Mouse (Mus musculus) CH12.LX (cell line): ENCODE results near the gene Olfr1054. TPM values are rescaled to one million over a fixed set of nuclear protein-coding genes. Genes with fewer than 3 reads are reported as not detected.

Source experiments
- DNase-seq: peaks from one replicate; pipeline ENCODE4 v3.0.0-alpha.2; 2013; ENCODE audit errors: extremely low read depth
- H3K27ac ChIP-seq: 2 replicates; pipeline ENCODE4 v1.5.1; 2012; ENCODE audit warnings: low read depth, mild to moderate bottlenecking, control low read depth, moderate library complexity; ENCODE audit not compliant: insufficient read depth
- H3K27me3 ChIP-seq: replicated peaks from 2 replicates; pipeline ENCODE3; 2012; ENCODE audit warnings: inconsistent platforms
- H3K36me3 ChIP-seq, 2 experiments: replicated peaks in 1 of 2; 2 replicates each; pipeline versions ENCODE3 to v1.6.1; 2012; ENCODE audit warnings: inconsistent platforms in 1 of 2, low read length in 1 of 2, mild to moderate bottlenecking in 1 of 2, mixed read lengths in 1 of 2, moderate library complexity in 1 of 2; ENCODE audit not compliant: control insufficient read depth in 1 of 2, insufficient read depth in 1 of 2
- H3K4me1 ChIP-seq, 2 experiments: 2 replicates each; pipeline ENCODE4 v1.6.1; 2012; ENCODE audit warnings: inconsistent platforms in 1 of 2, moderate library complexity in 1 of 2; ENCODE audit not compliant: insufficient read depth in 2 of 2, control insufficient read depth in 1 of 2
- H3K4me2 ChIP-seq: 2 replicates; pipeline ENCODE4 v1.6.1; 2012; ENCODE audit warnings: low read depth, mild to moderate bottlenecking, control low read depth; ENCODE audit not compliant: poor library complexity, insufficient read depth, severe bottlenecking
- H3K4me3 ChIP-seq, 3 experiments: fragments of 150-350 bp in 1 of 3; sonication (generic) in 1 of 3; replicated peaks in 1 of 3; 2 replicates each; pipeline versions ENCODE3 to v1.5.1; 2011 to 2012; ENCODE audit warnings: low read depth in 2 of 3, low read length in 2 of 3, mild to moderate bottlenecking in 2 of 3, moderate library complexity in 2 of 3, control low read depth in 1 of 3, improper control_type of control experiment in 1 of 3, inconsistent platforms in 1 of 3, mixed read lengths in 1 of 3; ENCODE audit not compliant: poor library complexity in 1 of 3
- H3K79me2 ChIP-seq: replicated peaks from 2 replicates; pipeline ENCODE4 v1.6.1; 2012; ENCODE audit warnings: mild to moderate bottlenecking, moderate library complexity; ENCODE audit not compliant: control insufficient read depth, poor library complexity, insufficient read depth, severe bottlenecking; ENCODE audit errors: extremely low read depth
- H3K9ac ChIP-seq: 2 replicates; pipeline ENCODE4 v1.6.1; 2012; ENCODE audit warnings: low read depth, mild to moderate bottlenecking, control low read depth, moderate library complexity; ENCODE audit not compliant: insufficient read depth
- H3K9me3 ChIP-seq: replicated peaks from 2 replicates; pipeline ENCODE3; 2012; ENCODE audit warnings: low read length, inconsistent platforms, mixed read lengths
- BHLHE40 ChIP-seq: IDR thresholded peaks from 2 replicates; pipeline ENCODE4 v1.6.1; 2011; ENCODE audit warnings: mild to moderate bottlenecking, low read depth, low read length, improper control_type of control experiment
- CTCF ChIP-seq, 2 experiments: IDR thresholded peaks in 1 of 2; conservative IDR thresholded peaks in 1 of 2; 2 replicates each; pipeline ENCODE4 v1.5.1; 2011 to 2012; ENCODE audit warnings: low read depth in 2 of 2, low read length in 2 of 2, improper control_type of control experiment in 1 of 2, inconsistent platforms in 1 of 2, mild to moderate bottlenecking in 1 of 2, moderate library complexity in 1 of 2
- ELF1 ChIP-seq: IDR thresholded peaks from 2 replicates; pipeline ENCODE4 v1.6.1; 2014; ENCODE audit warnings: low read depth, mild to moderate bottlenecking, inconsistent platforms, low read length, improper control_type of control experiment
- GABPA ChIP-seq: IDR thresholded peaks from 2 replicates; pipeline ENCODE4 v1.6.1; 2012; ENCODE audit warnings: low read depth, low read length, improper control_type of control experiment, inconsistent platforms; ENCODE audit not compliant: insufficient replicate concordance
- JUND ChIP-seq: conservative IDR thresholded peaks from 2 replicates; pipeline ENCODE4 v1.6.1; 2011; ENCODE audit warnings: low read depth, low read length, improper control_type of control experiment
- MAZ ChIP-seq: IDR thresholded peaks from 2 replicates; pipeline ENCODE4 v1.6.1; 2012; ENCODE audit warnings: low read depth, mild to moderate bottlenecking, inconsistent platforms, low read length, improper control_type of control experiment, moderate library complexity
- MEF2A ChIP-seq: IDR thresholded peaks from 2 replicates; pipeline ENCODE4 v1.6.1; 2014; ENCODE audit warnings: low read depth, mild to moderate bottlenecking, inconsistent platforms, low read length, improper control_type of control experiment, borderline replicate concordance
- NELFE ChIP-seq: IDR thresholded peaks from 2 replicates; pipeline ENCODE4 v1.6.1; 2011; ENCODE audit warnings: low read depth, low read length, improper control_type of control experiment
- NRF1 ChIP-seq: IDR thresholded peaks from 2 replicates; pipeline ENCODE4 v1.6.1; 2014; ENCODE audit warnings: low read depth, mild to moderate bottlenecking, inconsistent platforms, low read length, improper control_type of control experiment, moderate library complexity
- PAX5 ChIP-seq: IDR thresholded peaks from 2 replicates; pipeline ENCODE4 v1.6.1; 2012; ENCODE audit warnings: low read length, inconsistent platforms, mixed read lengths
- TBP ChIP-seq: conservative IDR thresholded peaks from 2 replicates; pipeline ENCODE4 v1.6.1; 2011; ENCODE audit warnings: low read depth, low read length, improper control_type of control experiment
- USF1 ChIP-seq: IDR thresholded peaks from 2 replicates; pipeline ENCODE4 v1.6.1; 2014; ENCODE audit warnings: low read depth, mild to moderate bottlenecking, inconsistent platforms, low read length, improper control_type of control experiment
- USF2 ChIP-seq: conservative IDR thresholded peaks from 2 replicates; pipeline ENCODE4 v1.6.1; 2011; ENCODE audit warnings: low read depth, low read length, improper control_type of control experiment
- ZKSCAN1 ChIP-seq: IDR thresholded peaks from 2 replicates; pipeline ENCODE4 v1.6.1; 2012; ENCODE audit warnings: low read depth, inconsistent platforms, low read length, improper control_type of control experiment, borderline replicate concordance
- ZMIZ1 ChIP-seq: IDR thresholded peaks from 2 replicates; pipeline ENCODE4 v1.6.1; 2012; ENCODE audit warnings: low read depth, mild to moderate bottlenecking, inconsistent platforms, low read length, improper control_type of control experiment
- dilution Hi-C: fragments of 300-500 bp; cut with MboI; formaldehyde crosslinking; loops from 2 replicates; pipeline ENCODE4 v1.14.3; 2020; ENCODE audit warnings: low sequenced_read_pairs; ENCODE audit not compliant: extremely low pct_unique_long_range_greater_than_20kb, extremely low pct_ligation_motif_present
- in situ Hi-C: fragments of 300-500 bp; cut with MboI; formaldehyde crosslinking; loops from 3 replicates; pipeline ENCODE4 v1.14.3; 2019; ENCODE audit warnings: low sequenced_read_pairs, low pct_ligation_motif_present, low pct_unique_long_range_greater_than_20kb, mixed read lengths
- polyA plus RNA-seq: library from polyadenylated mRNA; unstranded; fragments of >175 nt; gene quantifications from 2 replicates; pipeline ENCODE4 v1.2.1, GENCODE M21; 2012; ENCODE audit warnings: low read depth; ENCODE audit not compliant: insufficient read length
- total RNA-seq, 2 experiments: library from RNA; depleted of rRNA; stranded (reverse); fragments of 300-350 nt in 1 of 2; fragments of >200 nt in 1 of 2; gene quantifications; 2 replicates each; pipeline ENCODE4 v1.2.3; 2012 to 2014

Gene Olfr1054
- total and polyA plus RNA-seq, 3 experiments, result not detected

- TF ChIP-seq NELFE, result no peak
- no peak for TF ChIP-seq MEF2A
- TF ChIP-seq GABPA, result no peak
- TF ChIP-seq ZKSCAN1, result no peak
- no peak for TF ChIP-seq CTCF (conservative IDR thresholded peaks at IDR 0.05 in 1 of 2, IDR thresholded peaks at IDR 0.05 in 1 of 2; ENCODE audit: low read depth in 2 of 2, low read length in 2 of 2)
- no peak for TF ChIP-seq TBP
- TF ChIP-seq ZMIZ1, result no peak
- no peak for TF ChIP-seq MAZ
- no peak for TF ChIP-seq ELF1
- TF ChIP-seq USF2, result no peak
- TF ChIP-seq JUND, result no peak
- no peak for TF ChIP-seq USF1
- in situ Hi-C loops (no loop called here), dilution Hi-C loops (no loop called here)
- Histone ChIP-seq H3K79me2 (no peaks in the 10 kb centered on the region), H3K4me3 (no peak within 1 kb of the TSS), H3K9ac (no peak within 1 kb of the TSS), H3K4me1 (no peaks in the 10 kb centered on the region), H3K9me3 (peaks cover 4% of the 10 kb centered on the region), H3K27me3 (no peaks in the 10 kb centered on the region), H3K4me2 (no peak within 1 kb of the TSS), H3K36me3 (no peaks in the 10 kb centered on the region), H3K27ac (no peak within 1 kb of the TSS)
- DNase-seq, result no peak
Measured at GRCm38 (mm10) chr2:86315184-86315583, 20.0 kb downstream of the Olfr1054 start, which contains the start of gene Olfr1053. Gene Olfr1053 (minus strand): TSS chr2:86315284.

- H3K79me2 ChIP-seq, result no peaks in the 10 kb centered on the region
- no peaks in the 10 kb centered on the region for H3K27me3 ChIP-seq
- no peak for DNase-seq
- no peak for TF ChIP-seq BHLHE40
- TF ChIP-seq NRF1, result no peak
- TF ChIP-seq PAX5, result no peak
- dilution Hi-C loops, result no loop called here
- no peaks in the 10 kb centered on the region for H3K36me3 ChIP-seq
- no peak within 1 kb of the TSS for H3K4me3 ChIP-seq
- no peak within 1 kb of the TSS for H3K4me2 ChIP-seq
- no peak within 1 kb of the TSS for H3K27ac ChIP-seq
- no peak within 1 kb of the TSS for H3K9ac ChIP-seq
- in situ Hi-C loops, result no loop called here
- H3K4me1 ChIP-seq, result no peaks in the 10 kb centered on the region
- H3K9me3 ChIP-seq, result peaks cover 21% of the 10 kb centered on the region
Measured at GRCm38 (mm10) chr2:86292155-86292554, 43.1 kb downstream of the Olfr1054 start, which contains the start of gene Olfr1052. Gene Olfr1052 (plus strand): TSS chr2:86292455.

Other genes with a start within 250 kb of the Olfr1054 start
Only the 20 nearest of the 27 such genes appear.
- gene Olfr1043, start 167.9 kb downstream of the Olfr1054 start, total RNA-seq (2012; rRNA removed), result not detected in 2 replicates
- not detected in 2 replicates for gene Olfr1043, start 167.9 kb downstream of the Olfr1054 start, total RNA-seq (2014; rRNA removed)
- not detected in 2 replicates for gene Olfr1043, start 167.9 kb downstream of the Olfr1054 start, polyA plus RNA-seq
- gene Olfr1044, start 157.6 kb downstream of the Olfr1054 start, total RNA-seq (2012; rRNA removed), result not detected in 2 replicates
- gene Olfr1044, start 157.6 kb downstream of the Olfr1054 start, total RNA-seq (2014; rRNA removed), result not detected in 2 replicates
- gene Olfr1044, start 157.6 kb downstream of the Olfr1054 start, polyA plus RNA-seq, result not detected in 2 replicates
- not detected in 2 replicates for gene Olfr52, start 149.8 kb downstream of the Olfr1054 start, total RNA-seq (2012; rRNA removed)
- not detected in 2 replicates for gene Olfr52, start 149.8 kb downstream of the Olfr1054 start, total RNA-seq (2014; rRNA removed)
- not detected in 2 replicates for gene Olfr52, start 149.8 kb downstream of the Olfr1054 start, polyA plus RNA-seq
- not detected in 2 replicates for gene Olfr1045, start 132.4 kb downstream of the Olfr1054 start, total RNA-seq (2012; rRNA removed)
- not detected in 2 replicates for gene Olfr1045, start 132.4 kb downstream of the Olfr1054 start, total RNA-seq (2014; rRNA removed)
- gene Olfr1045, start 132.4 kb downstream of the Olfr1054 start, polyA plus RNA-seq, result not detected in 2 replicates
- not detected in 2 replicates for gene Olfr1046, start 116.1 kb downstream of the Olfr1054 start, total RNA-seq (2012; rRNA removed)
- gene Olfr1046, start 116.1 kb downstream of the Olfr1054 start, total RNA-seq (2014; rRNA removed), result not detected in 2 replicates
- not detected in 2 replicates for gene Olfr1046, start 116.1 kb downstream of the Olfr1054 start, polyA plus RNA-seq
- not detected in 2 replicates for gene Olfr1047, start 104.0 kb downstream of the Olfr1054 start, total RNA-seq (2012; rRNA removed)
- not detected in 2 replicates for gene Olfr1047, start 104.0 kb downstream of the Olfr1054 start, total RNA-seq (2014; rRNA removed)
- not detected in 2 replicates for gene Olfr1047, start 104.0 kb downstream of the Olfr1054 start, polyA plus RNA-seq
- not detected in 2 replicates for gene Olfr1048, start 95.1 kb downstream of the Olfr1054 start, total RNA-seq (2012; rRNA removed)
- not detected in 2 replicates for gene Olfr1048, start 95.1 kb downstream of the Olfr1054 start, total RNA-seq (2014; rRNA removed)
- gene Olfr1048, start 95.1 kb downstream of the Olfr1054 start, polyA plus RNA-seq, result not detected in 2 replicates
- gene Olfr1049, start 77.1 kb downstream of the Olfr1054 start, total RNA-seq (2012; rRNA removed), result not detected in 2 replicates
- not detected in 2 replicates for gene Olfr1049, start 77.1 kb downstream of the Olfr1054 start, total RNA-seq (2014; rRNA removed)
- not detected in 2 replicates for gene Olfr1049, start 77.1 kb downstream of the Olfr1054 start, polyA plus RNA-seq
- gene Olfr1051, start 56.3 kb downstream of the Olfr1054 start, total RNA-seq (2012; rRNA removed), result not detected in 2 replicates
- not detected in 2 replicates for gene Olfr1051, start 56.3 kb downstream of the Olfr1054 start, total RNA-seq (2014; rRNA removed)
- not detected in 2 replicates for gene Olfr1051, start 56.3 kb downstream of the Olfr1054 start, polyA plus RNA-seq
- not detected in 2 replicates for gene Olfr1052, start 43.0 kb downstream of the Olfr1054 start, total RNA-seq (2012; rRNA removed)
- gene Olfr1052, start 43.0 kb downstream of the Olfr1054 start, total RNA-seq (2014; rRNA removed), result not detected in 2 replicates
- not detected in 2 replicates for gene Olfr1052, start 43.0 kb downstream of the Olfr1054 start, polyA plus RNA-seq
- gene Olfr1053, start 20.1 kb downstream of the Olfr1054 start, total RNA-seq (2012; rRNA removed), result not detected in 2 replicates
- gene Olfr1053, start 20.1 kb downstream of the Olfr1054 start, total RNA-seq (2014; rRNA removed), result not detected in 2 replicates
- not detected in 2 replicates for gene Olfr1053, start 20.1 kb downstream of the Olfr1054 start, polyA plus RNA-seq
- gene Olfr1055, start 14.9 kb upstream of the Olfr1054 start, total RNA-seq (2012; rRNA removed), result 0.17 and 0.68 TPM in 2 replicates
- not detected in 2 replicates for gene Olfr1055, start 14.9 kb upstream of the Olfr1054 start, total RNA-seq (2014; rRNA removed)
- gene Olfr1055, start 14.9 kb upstream of the Olfr1054 start, polyA plus RNA-seq, result not detected in 2 replicates
- not detected in 2 replicates for gene Olfr1056, start 27.0 kb upstream of the Olfr1054 start, total RNA-seq (2012; rRNA removed)
- gene Olfr1056, start 27.0 kb upstream of the Olfr1054 start, total RNA-seq (2014; rRNA removed), result not detected in 2 replicates
- not detected in 2 replicates for gene Olfr1056, start 27.0 kb upstream of the Olfr1054 start, polyA plus RNA-seq
- not detected in 2 replicates for gene Olfr1057, start 43.0 kb upstream of the Olfr1054 start, total RNA-seq (2012; rRNA removed)
- gene Olfr1057, start 43.0 kb upstream of the Olfr1054 start, total RNA-seq (2014; rRNA removed), result not detected in 2 replicates
- gene Olfr1057, start 43.0 kb upstream of the Olfr1054 start, polyA plus RNA-seq, result not detected in 2 replicates
- gene Olfr1058, start 53.1 kb upstream of the Olfr1054 start, total RNA-seq (2012; rRNA removed), result not detected in 2 replicates
- gene Olfr1058, start 53.1 kb upstream of the Olfr1054 start, total RNA-seq (2014; rRNA removed), result not detected in 2 replicates
- not detected in 2 replicates for gene Olfr1058, start 53.1 kb upstream of the Olfr1054 start, polyA plus RNA-seq
- not detected in 2 replicates for gene Olfr1061, start 78.6 kb upstream of the Olfr1054 start, total RNA-seq (2012; rRNA removed)
- gene Olfr1061, start 78.6 kb upstream of the Olfr1054 start, total RNA-seq (2014; rRNA removed), result not detected in 2 replicates
- gene Olfr1061, start 78.6 kb upstream of the Olfr1054 start, polyA plus RNA-seq, result not detected in 2 replicates
- not detected in 2 replicates for gene Olfr1062, start 91.3 kb upstream of the Olfr1054 start, total RNA-seq (2012; rRNA removed)
- not detected in 2 replicates for gene Olfr1062, start 91.3 kb upstream of the Olfr1054 start, total RNA-seq (2014; rRNA removed)
- gene Olfr1062, start 91.3 kb upstream of the Olfr1054 start, polyA plus RNA-seq, result 0.07 TPM in 1 of 2 replicates, not detected in the other
- not detected in 2 replicates for gene Olfr1065, start 115.2 kb upstream of the Olfr1054 start, total RNA-seq (2012; rRNA removed)
- not detected in 2 replicates for gene Olfr1065, start 115.2 kb upstream of the Olfr1054 start, total RNA-seq (2014; rRNA removed)
- not detected in 2 replicates for gene Olfr1065, start 115.2 kb upstream of the Olfr1054 start, polyA plus RNA-seq
- gene Olfr1066, start 120.8 kb upstream of the Olfr1054 start, total RNA-seq (2012; rRNA removed), result not detected in 2 replicates
- gene Olfr1066, start 120.8 kb upstream of the Olfr1054 start, total RNA-seq (2014; rRNA removed), result not detected in 2 replicates
- gene Olfr1066, start 120.8 kb upstream of the Olfr1054 start, polyA plus RNA-seq, result not detected in 2 replicates
- not detected in 2 replicates for gene Olfr228, start 152.0 kb upstream of the Olfr1054 start, total RNA-seq (2012; rRNA removed)
- not detected in 2 replicates for gene Olfr228, start 152.0 kb upstream of the Olfr1054 start, total RNA-seq (2014; rRNA removed)
- not detected in 2 replicates for gene Olfr228, start 152.0 kb upstream of the Olfr1054 start, polyA plus RNA-seq